Mouse (Mus musculus): ENCODE results near the gene 4933406M09Rik. TPM values are rescaled to one million over a fixed set of nuclear protein-coding genes. Genes with fewer than 3 reads are reported as not detected.

Gene 4933406M09Rik
- polyA plus RNA-seq, 1 experiment from 2014 or later, result not detected

DNA sequence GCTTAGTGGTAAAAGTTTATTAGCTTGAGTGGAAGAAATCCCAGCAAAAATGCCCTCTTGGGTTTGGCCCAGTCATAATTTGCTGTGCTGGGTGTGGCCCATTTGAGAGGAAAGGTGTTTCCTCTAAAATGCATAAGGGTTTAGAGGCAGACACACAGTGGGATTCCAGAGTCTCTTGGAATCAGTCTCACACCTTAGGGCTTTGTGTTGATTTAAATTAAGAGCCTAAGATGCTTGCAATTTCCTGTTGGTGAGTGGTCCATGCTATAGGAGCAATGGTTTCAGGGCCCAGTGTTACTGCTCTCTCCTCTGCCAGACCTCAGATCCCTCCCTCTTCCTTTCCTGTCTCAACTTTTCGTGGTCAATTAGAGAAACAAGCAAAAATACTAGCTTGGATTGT, 33.4 kb downstream of the 4933406M09Rik start:
- H3K4me3 ChIP-seq (ENCODE audit: low read depth, low read length), result no peak overlapping the region
- H3K9ac ChIP-seq (replicated peaks; ENCODE audit: low read length), result no peak overlapping the region
- H3K27me3 ChIP-seq (ENCODE audit: control insufficient read depth, insufficient read depth, low read length), result no peaks in the 10 kb centered on the region
- H3K36me3 ChIP-seq (replicated peaks; ENCODE audit: control insufficient read depth, insufficient read depth, low read depth, low read length), result no peaks in the 10 kb centered on the region
- H3K27ac ChIP-seq (replicated peaks; ENCODE audit: low read depth, low read length), result no peak overlapping the region
- no peak overlapping the region for H3K4me2 ChIP-seq (ENCODE audit: low read depth, low read length)
- DNase-seq (ENCODE audit: low spot score) (no peak), ATAC-seq (replicated peaks; ENCODE audit: insufficient number of reproducible peaks, low FRiP score, low TSS enrichment, low read depth) (no peak)
- H3K9me3 ChIP-seq (replicated peaks; ENCODE audit: control insufficient read depth, low read length), result no peaks in the 10 kb centered on the region
- WGBS, result 69% methylated on average over 1 of the region's 1 CpGs
- H3K4me1 ChIP-seq (ENCODE audit: control insufficient read depth, insufficient read depth, low read length), result no peaks in the 10 kb centered on the region

DNA sequence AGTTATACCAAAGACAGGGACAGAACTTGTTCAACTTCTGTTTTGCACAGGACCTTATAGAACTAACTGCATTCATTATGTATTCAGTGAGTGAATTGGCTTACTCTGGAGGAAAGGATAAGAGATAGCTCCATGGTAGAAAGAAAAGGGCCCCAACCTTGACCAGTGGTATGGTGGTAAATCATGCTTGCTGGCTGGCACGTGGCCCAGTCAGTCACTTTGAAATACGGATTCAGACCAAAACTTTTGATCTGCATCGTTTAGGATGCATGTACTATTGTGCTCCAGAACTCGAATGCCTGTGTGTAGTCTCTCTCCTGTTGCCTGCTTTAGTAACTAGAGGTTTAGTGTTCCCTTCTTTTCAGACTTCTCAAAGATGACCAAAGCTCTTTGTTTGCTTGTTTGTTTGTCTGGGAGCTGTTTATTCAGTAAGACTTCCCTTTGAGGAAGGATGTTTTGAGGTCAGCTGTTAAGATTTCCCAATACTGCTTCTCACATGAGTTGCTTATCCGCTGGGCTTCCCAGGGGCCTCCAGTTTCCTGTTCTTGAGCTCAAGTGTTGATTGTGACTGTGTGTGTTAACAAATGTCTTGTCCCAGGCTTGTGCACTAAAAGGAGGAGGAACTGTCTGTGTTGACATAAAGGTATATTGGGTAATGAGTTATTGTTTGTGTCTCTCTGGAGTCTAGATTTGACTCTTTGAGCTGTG, 34.2 kb downstream of the 4933406M09Rik start:
- Histone ChIP-seq H3K9me3 (replicated peaks; ENCODE audit: control insufficient read depth, low read length) (no peaks in the 10 kb centered on the region), H3K4me1 (ENCODE audit: control insufficient read depth, insufficient read depth, low read length) (no peaks in the 10 kb centered on the region), H3K27ac (replicated peaks; ENCODE audit: low read depth, low read length) (no peak overlapping the region), H3K36me3 (replicated peaks; ENCODE audit: control insufficient read depth, insufficient read depth, low read depth, low read length) (no peaks in the 10 kb centered on the region), H3K4me2 (ENCODE audit: low read depth, low read length) (no peak overlapping the region), H3K27me3 (ENCODE audit: control insufficient read depth, insufficient read depth, low read length) (no peaks in the 10 kb centered on the region), H3K4me3 (ENCODE audit: low read depth, low read length) (no peak overlapping the region), H3K9ac (replicated peaks; ENCODE audit: low read length) (no peak overlapping the region)
- WGBS, result 69% methylated on average over 5 of the region's 5 CpGs
- DNase-seq (ENCODE audit: low spot score) (no peak), ATAC-seq (replicated peaks; ENCODE audit: insufficient number of reproducible peaks, low FRiP score, low TSS enrichment, low read depth) (no peak)

DNA sequence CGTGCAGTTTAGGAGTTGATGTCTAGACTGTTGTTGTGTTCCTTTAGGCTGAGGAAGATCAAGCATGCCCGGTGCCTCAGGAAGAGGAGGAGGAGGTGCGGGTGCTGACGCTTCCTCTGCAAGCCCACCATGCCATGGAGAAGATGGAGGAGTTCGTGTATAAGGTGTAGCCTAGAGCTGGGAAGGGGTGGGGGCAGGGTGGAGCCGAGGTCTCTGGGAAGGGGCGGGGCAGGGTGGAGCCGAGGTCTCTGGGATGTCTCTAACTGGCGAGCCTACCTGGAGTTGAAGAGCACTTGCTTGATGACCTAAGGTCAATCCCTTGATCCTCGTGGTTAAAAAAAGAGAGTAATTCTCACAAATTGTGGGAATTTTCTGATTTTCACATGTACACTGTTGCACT, 38.2 kb downstream of the 4933406M09Rik start:
- no peaks in the 10 kb centered on the region for H3K27me3 ChIP-seq (ENCODE audit: control insufficient read depth, insufficient read depth, low read length)
- no peaks in the 10 kb centered on the region for H3K9me3 ChIP-seq (replicated peaks; ENCODE audit: control insufficient read depth, low read length)
- DNase-seq (ENCODE audit: low spot score) (no peak), ATAC-seq (replicated peaks; ENCODE audit: insufficient number of reproducible peaks, low FRiP score, low TSS enrichment, low read depth) (no peak)
- no peaks in the 10 kb centered on the region for H3K4me1 ChIP-seq (ENCODE audit: control insufficient read depth, insufficient read depth, low read length)
- WGBS, result 77% methylated on average over 10 of the region's 10 CpGs
- peaks cover 7% of the 10 kb centered on the region for H3K36me3 ChIP-seq (replicated peaks; ENCODE audit: control insufficient read depth, insufficient read depth, low read depth, low read length)
- H3K9ac ChIP-seq (replicated peaks; ENCODE audit: low read length), result no peak overlapping the region
- no peak overlapping the region for H3K4me3 ChIP-seq (ENCODE audit: low read depth, low read length)
- no peak overlapping the region for H3K4me2 ChIP-seq (ENCODE audit: low read depth, low read length)
- H3K27ac ChIP-seq (replicated peaks; ENCODE audit: low read depth, low read length), result no peak overlapping the region

DNA sequence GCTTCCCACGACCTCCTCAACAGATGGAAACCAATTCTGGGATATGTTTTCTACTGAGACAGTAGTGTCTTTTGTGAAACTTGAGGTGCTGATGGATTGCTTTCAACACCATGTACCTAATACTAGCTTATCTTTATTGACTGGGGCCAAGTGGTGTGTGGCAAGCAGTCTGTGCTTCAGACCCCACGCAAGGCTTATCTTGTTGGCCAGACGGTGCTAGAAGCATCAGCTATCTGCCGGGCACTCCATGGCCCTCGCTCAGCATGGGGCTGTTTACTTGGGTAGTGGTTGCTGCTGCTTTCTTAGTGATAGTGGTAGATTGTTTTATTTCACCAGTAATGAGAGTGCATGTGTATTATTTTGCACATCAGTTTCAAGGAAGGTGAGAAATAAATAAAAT, 40.5 kb downstream of the 4933406M09Rik start:
- Histone ChIP-seq H3K36me3 (replicated peaks; ENCODE audit: control insufficient read depth, insufficient read depth, low read depth, low read length) (peaks cover 7% of the 10 kb centered on the region), H3K27ac (replicated peaks; ENCODE audit: low read depth, low read length) (no peak overlapping the region), H3K4me1 (ENCODE audit: control insufficient read depth, insufficient read depth, low read length) (no peaks in the 10 kb centered on the region), H3K9ac (replicated peaks; ENCODE audit: low read length) (no peak overlapping the region), H3K4me2 (ENCODE audit: low read depth, low read length) (no peak overlapping the region), H3K4me3 (ENCODE audit: low read depth, low read length) (no peak overlapping the region), H3K9me3 (replicated peaks; ENCODE audit: control insufficient read depth, low read length) (no peaks in the 10 kb centered on the region), H3K27me3 (ENCODE audit: control insufficient read depth, insufficient read depth, low read length) (no peaks in the 10 kb centered on the region)
- 84% methylated on average over 5 of the region's 5 CpGs for WGBS
- DNase-seq (ENCODE audit: low spot score), result no peak
- ATAC-seq (replicated peaks; ENCODE audit: insufficient number of reproducible peaks, low FRiP score, low TSS enrichment, low read depth), result no peak

DNA sequence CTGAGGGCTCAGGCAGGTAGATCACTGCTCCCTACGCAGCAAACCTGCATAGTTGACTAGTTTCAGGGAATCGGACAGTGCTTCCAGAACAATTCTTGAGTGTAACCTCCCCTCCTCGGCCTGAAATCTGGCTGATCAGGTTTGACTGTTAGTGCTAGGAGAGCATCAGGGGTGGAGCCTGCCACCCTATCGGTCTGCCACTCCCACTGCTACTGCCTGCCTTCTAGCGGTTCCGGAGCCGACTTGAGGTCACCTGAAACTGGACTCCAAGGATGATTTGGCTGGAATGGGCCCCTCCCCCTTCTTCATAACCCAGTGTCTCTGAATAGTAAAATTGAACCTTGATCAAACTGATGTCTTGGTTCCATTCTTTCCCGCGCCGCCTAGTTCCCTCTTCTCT, 47.3 kb downstream of the 4933406M09Rik start:
- Histone ChIP-seq H3K4me2 (ENCODE audit: low read depth, low read length) (no peak overlapping the region), H3K27ac (replicated peaks; ENCODE audit: low read depth, low read length) (no peak overlapping the region), H3K9ac (replicated peaks; ENCODE audit: low read length) (no peak overlapping the region), H3K27me3 (ENCODE audit: control insufficient read depth, insufficient read depth, low read length) (no peaks in the 10 kb centered on the region), H3K4me1 (ENCODE audit: control insufficient read depth, insufficient read depth, low read length) (no peaks in the 10 kb centered on the region), H3K36me3 (replicated peaks; ENCODE audit: control insufficient read depth, insufficient read depth, low read depth, low read length) (peaks cover 3% of the 10 kb centered on the region; the same call in 1 of the 2 replicates), H3K9me3 (replicated peaks; ENCODE audit: control insufficient read depth, low read length) (no peaks in the 10 kb centered on the region), H3K4me3 (ENCODE audit: low read depth, low read length) (no peak overlapping the region)
- ATAC-seq (replicated peaks; ENCODE audit: insufficient number of reproducible peaks, low FRiP score, low TSS enrichment, low read depth) (no peak), DNase-seq (ENCODE audit: low spot score) (no peak)
- 83% methylated on average over 10 of the region's 10 CpGs for WGBS

DNA sequence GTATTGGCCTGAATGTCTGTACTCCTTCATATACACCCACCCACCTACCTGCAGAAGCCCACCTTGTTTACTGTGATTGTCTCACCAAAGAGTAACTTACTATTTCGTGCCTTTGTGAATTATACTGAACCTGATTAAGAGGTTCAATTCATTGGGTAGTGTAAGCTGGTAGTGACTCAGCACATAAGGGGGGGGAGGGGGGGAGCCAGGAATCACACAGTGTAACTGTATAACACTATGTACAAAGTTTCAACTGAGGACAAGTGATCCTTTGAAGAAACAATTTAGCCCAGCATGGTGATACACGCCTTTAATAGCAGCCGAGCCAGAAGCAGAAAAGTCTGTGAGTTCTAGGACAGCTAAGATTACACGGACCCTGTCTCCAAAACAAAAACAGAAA, 47.7 kb downstream of the 4933406M09Rik start:
- Histone ChIP-seq H3K4me3 (ENCODE audit: low read depth, low read length) (no peak overlapping the region), H3K4me1 (ENCODE audit: control insufficient read depth, insufficient read depth, low read length) (no peaks in the 10 kb centered on the region), H3K4me2 (ENCODE audit: low read depth, low read length) (no peak overlapping the region), H3K9me3 (replicated peaks; ENCODE audit: control insufficient read depth, low read length) (no peaks in the 10 kb centered on the region), H3K27me3 (ENCODE audit: control insufficient read depth, insufficient read depth, low read length) (no peaks in the 10 kb centered on the region), H3K36me3 (replicated peaks; ENCODE audit: control insufficient read depth, insufficient read depth, low read depth, low read length) (no peaks in the 10 kb centered on the region; the same call in 1 of the 2 replicates), H3K27ac (replicated peaks; ENCODE audit: low read depth, low read length) (no peak overlapping the region), H3K9ac (replicated peaks; ENCODE audit: low read length) (no peak overlapping the region)
- ATAC-seq (replicated peaks; ENCODE audit: insufficient number of reproducible peaks, low FRiP score, low TSS enrichment, low read depth) (no peak), DNase-seq (ENCODE audit: low spot score) (no peak)
- WGBS, result 93% methylated on average over 4 of the region's 4 CpGs

- Histone ChIP-seq H3K9ac (replicated peaks; ENCODE audit: low read length) (no peak overlapping the region), H3K27me3 (ENCODE audit: control insufficient read depth, insufficient read depth, low read length) (no peaks in the 10 kb centered on the region), H3K36me3 (replicated peaks; ENCODE audit: control insufficient read depth, insufficient read depth, low read depth, low read length) (no peaks in the 10 kb centered on the region; the same call in 1 of the 2 replicates), H3K4me2 (ENCODE audit: low read depth, low read length) (no peak overlapping the region), H3K4me1 (ENCODE audit: control insufficient read depth, insufficient read depth, low read length) (no peaks in the 10 kb centered on the region), H3K27ac (replicated peaks; ENCODE audit: low read depth, low read length) (no peak overlapping the region), H3K4me3 (ENCODE audit: low read depth, low read length) (no peak overlapping the region), H3K9me3 (replicated peaks; ENCODE audit: control insufficient read depth, low read length) (no peaks in the 10 kb centered on the region)
- WGBS, result 22% methylated on average over 4 of the region's 4 CpGs
- ATAC-seq (replicated peaks; ENCODE audit: insufficient number of reproducible peaks, low FRiP score, low TSS enrichment, low read depth), result no peak
- DNase-seq (ENCODE audit: low spot score), result peak; percentile 54
These were observed 49.7 kb downstream of the 4933406M09Rik start for GRCm38 (mm10) chr1:134435414-134435813.

- ATAC-seq (replicated peaks; ENCODE audit: insufficient number of reproducible peaks, low FRiP score, low TSS enrichment, low read depth) (no peak), DNase-seq (ENCODE audit: low spot score) (no peak)
- Histone ChIP-seq H3K4me2 (ENCODE audit: low read depth, low read length) (no peak overlapping the region), H3K27me3 (ENCODE audit: control insufficient read depth, insufficient read depth, low read length) (no peaks in the 10 kb centered on the region), H3K4me3 (ENCODE audit: low read depth, low read length) (no peak overlapping the region), H3K4me1 (ENCODE audit: control insufficient read depth, insufficient read depth, low read length) (no peaks in the 10 kb centered on the region), H3K36me3 (replicated peaks; ENCODE audit: control insufficient read depth, insufficient read depth, low read depth, low read length) (no peaks in the 10 kb centered on the region), H3K9me3 (replicated peaks; ENCODE audit: control insufficient read depth, low read length) (no peaks in the 10 kb centered on the region), H3K9ac (replicated peaks; ENCODE audit: low read length) (no peak overlapping the region), H3K27ac (replicated peaks; ENCODE audit: low read depth, low read length) (no peak overlapping the region)
- 91% methylated on average over 6 of the region's 6 CpGs for WGBS
These were observed 54.7 kb downstream of the 4933406M09Rik start for GRCm38 (mm10) chr1:134440437-134440836.
